26 mouse cellular contexts compared by ENCODE assay signal in the genomic region with DNA sequence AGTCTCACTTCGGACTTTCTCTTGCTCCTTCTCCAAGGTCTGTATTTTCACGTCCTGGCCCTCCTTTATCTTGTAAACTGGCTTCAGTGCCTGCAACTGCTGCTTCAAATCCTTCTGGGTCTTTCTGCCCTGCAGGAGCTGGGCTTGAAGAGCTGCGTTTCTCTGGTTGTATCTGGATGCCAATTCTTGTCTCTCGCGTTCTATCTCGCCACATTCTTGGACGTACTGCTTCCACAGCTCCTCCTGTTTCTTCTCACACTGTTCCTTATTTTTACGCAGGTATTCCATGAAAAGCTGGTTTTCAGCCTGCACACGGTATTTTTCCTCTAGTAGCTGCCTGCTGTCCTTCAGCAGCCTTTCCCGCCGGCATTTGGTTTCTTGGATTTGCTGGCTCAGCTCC. TPM values are rescaled to one million over a fixed set of nuclear protein-coding genes. Genes with fewer than 3 reads are reported as not detected.
DNase-seq lines count a peak whose midpoint lies in the region; ATAC-seq lines count a peak whose summit lies in the region.
"Not testable (repeated sequence)": the region's sequence is repeated elsewhere in the genome, so short reads cannot be mapped to it uniquely, and the experiment has no call there.
"Had no signal": no experiment of that assay in that cellular context is flagged by ENCODE, and none has a peak within 500 bp of the region (broad histone marks: within the 10 kb centered on the region; RNA-seq: fewer than 3 reads in every experiment).

No protein-coding gene starts in this region.

- not testable (repeated sequence) for H3K27ac ChIP-seq in forebrain, embryonic 14.5 days (ENCODE audit: low read depth, low read length); heart, embryonic 12.5 days (ENCODE audit: poor library complexity, severe bottlenecking); heart, embryonic 15.5 days

- ATAC-seq in forebrain, embryonic 14.5 days; heart, embryonic 12.5 days (ENCODE audit: insufficient number of reproducible peaks, low FRiP score); heart, embryonic 15.5 days (replicated peaks; ENCODE audit: insufficient number of reproducible peaks, insufficient read depth, low FRiP score, low read depth): not testable (repeated sequence)

- DNase-seq in R1 (ENCODE audit: low read depth, low spot score), result peak; percentile 6
- peak; percentile 3 for DNase-seq in forebrain, embryonic 14.5 days (ENCODE audit: low spot score)
- peak; percentile 78 for DNase-seq in heart, adult 11 months
- DNase-seq in left cerebral cortex, postnatal 25 days (ENCODE audit: low spot score in 2 of 2), result peak; percentile 13 to 28

- not testable (repeated sequence) for H3K36me3 ChIP-seq in forebrain, embryonic 14.5 days (ENCODE audit: control insufficient read depth, insufficient read depth, low read length); heart, embryonic 12.5 days; heart, embryonic 15.5 days

- not testable (repeated sequence) for H3K4me3 ChIP-seq in forebrain, embryonic 14.5 days (ENCODE audit: low read depth, low read length); heart, embryonic 12.5 days; heart, embryonic 15.5 days

- intact Hi-C loops in left cerebral cortex, postnatal 25 days (cut with DNase I), result not testable (repeated sequence)

- not testable (repeated sequence) for H3K27me3 ChIP-seq in forebrain, embryonic 14.5 days (replicated peaks; ENCODE audit: control insufficient read depth, insufficient read depth, low read length); heart, embryonic 12.5 days (replicated peaks); heart, embryonic 15.5 days

- H3K9me3 ChIP-seq in forebrain, embryonic 14.5 days (replicated peaks; ENCODE audit: control insufficient read depth, low read length); heart, embryonic 12.5 days (replicated peaks); heart, embryonic 15.5 days (replicated peaks): not testable (repeated sequence)

- not testable (repeated sequence) for H3K4me2 ChIP-seq in forebrain, embryonic 14.5 days (ENCODE audit: low read length)
- peak overlapping the region; percentile 17 for H3K4me2 ChIP-seq in heart, embryonic 12.5 days
- H3K4me2 ChIP-seq in heart, embryonic 15.5 days, result 0 out of 2 replicates have a peak overlapping the region, but pooled peaks have one; percentile 19

- not testable (repeated sequence) for H3K4me1 ChIP-seq in forebrain, embryonic 14.5 days (ENCODE audit: control insufficient read depth, insufficient read depth, low read length); heart, embryonic 12.5 days (replicated peaks); heart, embryonic 15.5 days (replicated peaks)

- H3K9ac ChIP-seq in forebrain, embryonic 14.5 days (ENCODE audit: low read length); heart, embryonic 12.5 days; heart, embryonic 15.5 days: not testable (repeated sequence)

- WGBS in forebrain, embryonic 14.5 days, result 65% methylated on average over 11 of the region's 11 CpGs
- WGBS in heart, embryonic 12.5 days, result 64% methylated on average over 11 of the region's 11 CpGs
- 51% methylated on average over 11 of the region's 11 CpGs for WGBS in heart, embryonic 15.5 days

RNA-seq across cellular contexts. Expression of a gene that starts 0.4 kb away (rescaled TPM):
- polyA plus RNA-seq in forebrain, embryonic 14.5 days (2014; fragmentation: Nextera tagmentation; extraction: Ambion mirVana), result 0.09 TPM in 1 of 2 replicates, not detected in the other
- 0.30 and 0.31 TPM in 2 replicates for polyA plus RNA-seq in heart, embryonic 12.5 days (2016; fragmentation: Nextera tagmentation; extraction: Ambion mirVana)
- 0.24 and 0.34 TPM in 2 replicates for polyA plus RNA-seq in heart, embryonic 15.5 days (2015; fragmentation: Nextera tagmentation; extraction: Ambion mirVana)
- under 1 TPM; 0.25 to 0.30 TPM for total RNA-seq in left cerebral cortex, postnatal 25 days (2021)
- total RNA-seq: adrenal gland, adult 2 months; adrenal gland, postnatal 14 days; adrenal gland, postnatal 4 days; gastrocnemius, adult 18-20 months; gastrocnemius, postnatal 10 days; gastrocnemius, postnatal 36 days; granulocyte monocyte progenitor cell, adult 5-6 weeks; heart, adult 8-10 months; heart, postnatal 14 days; heart, postnatal 4 days had no signal
- polyA plus RNA-seq: adrenal gland, adult 2 months; C2C12; CD4-positive, CD25-positive, alpha-beta regulatory T cell, adult 4 months; embryonic facial prominence, embryonic 11.5 days; forebrain, embryonic 10.5 days; forebrain, embryonic 13.5 days; G1E; hindbrain, embryonic 11.5 days; inflammation-experienced regulatory T-cells, adult 6 months; intestine, embryonic 16.5 days; Patski had no signal

Comparison
In these comparisons a context has a peak if more than half of its experiments do, and no peak if none do; other contexts are left out.
1. DNase-seq: peak in every context shown above with its lines; median percentile 78 in heart, adult 11 months; 20 in left cerebral cortex, postnatal 25 days; 6 in R1; 3 in forebrain, embryonic 14.5 days.